Mouse (Mus musculus) stomach, postnatal 0 days (tissue): ENCODE results near the gene Acsf2.

Experiments used
- CTCF ChIP-seq: IDR thresholded peaks from 2 replicates; pipeline ENCODE4 v1.5.1; 2016; ENCODE audit warnings: antibody characterized with exemption, low read depth, mild to moderate bottlenecking, moderate library complexity
- EP300 ChIP-seq: optimal IDR thresholded peaks from 2 replicates; pipeline ENCODE3; 2016; ENCODE audit warnings: antibody characterized with exemption

DNA sequence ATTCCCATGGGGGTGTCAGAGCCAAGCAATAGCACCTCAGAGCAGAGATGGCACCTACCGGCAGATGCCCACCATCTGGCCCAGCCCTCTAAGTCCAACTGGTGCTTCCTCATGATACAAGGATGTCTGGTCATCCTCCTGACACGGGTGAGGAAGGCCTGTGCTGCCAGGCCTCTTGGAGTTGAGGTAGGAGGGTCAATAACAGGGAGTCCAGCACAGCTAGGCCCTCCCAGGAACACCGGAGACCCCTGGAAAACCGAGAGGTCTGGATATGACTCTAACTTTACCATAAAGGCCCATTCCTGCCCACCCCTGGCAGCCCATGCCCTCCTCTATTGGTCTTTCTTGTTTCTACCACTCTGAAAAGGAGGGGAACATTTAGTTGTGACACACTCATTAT lies 59.3 kb downstream of the Acsf2 start:
- TF ChIP-seq CTCF (no peak), EP300 (no peak)
